Comparison of ENCODE assay signal across 10 mouse cellular contexts in genomic region chr8:54079601-54080000, GRCm38 (mm10). TPM values are rescaled to one million over a fixed set of nuclear protein-coding genes. Genes with fewer than 3 reads are reported as not detected.
A peak's percentile ranks its signal among the peaks of the same experiment; 100 is the strongest.
DNase-seq lines count a peak whose midpoint lies in the region; ATAC-seq and TF ChIP-seq lines count a peak whose summit lies in the region.
"Had no signal": no experiment of that assay in that cellular context is flagged by ENCODE, and none has a peak within 500 bp of the region (broad histone marks: within the 10 kb centered on the region; RNA-seq: fewer than 3 reads in every experiment).

No protein-coding gene starts in this region.

- peak overlapping the region in 1 of 2 experiments; percentile 91; a peak in 2 of 4 replicates for H3K4me3 ChIP-seq in heart, embryonic 14.5 days (ENCODE audit: control insufficient read depth in 1 of 2, insufficient read depth in 1 of 2, low read depth in 1 of 2, low read length in 2 of 2)
- no peak overlapping the region for H3K4me3 ChIP-seq in heart, embryonic 11.5 days (ENCODE audit: low read depth, low read length)
- no peak overlapping the region for H3K4me3 ChIP-seq in midbrain, embryonic 14.5 days (replicated peaks; ENCODE audit: low read depth, low read length)
- H3K4me3 ChIP-seq in midbrain, embryonic 16.5 days (ENCODE audit: low read depth, low read length) = no peak overlapping the region
- H3K4me3 ChIP-seq in stomach, postnatal 0 days (ENCODE audit: low read depth, low read length) = no peak overlapping the region
- no peak overlapping the region for H3K4me3 ChIP-seq in hindbrain, embryonic 10.5 days

- peak; percentile 69 for TF ChIP-seq CTCF in stomach, postnatal 0 days (IDR thresholded peaks at IDR 0.05; ENCODE audit: low read depth)

- no peak for ATAC-seq in heart, embryonic 14.5 days (ENCODE audit: insufficient number of reproducible peaks, insufficient read depth, low FRiP score, low read depth)
- no peak for ATAC-seq in heart, embryonic 11.5 days (replicated peaks; ENCODE audit: insufficient number of reproducible peaks, low FRiP score, low TSS enrichment)
- no peak for ATAC-seq in midbrain, embryonic 14.5 days (ENCODE audit: low FRiP score, low TSS enrichment)
- ATAC-seq in midbrain, embryonic 16.5 days = no peak
- no peak for ATAC-seq in stomach, postnatal 0 days (ENCODE audit: low FRiP score, low TSS enrichment)

- peak overlapping the region; percentile 48 to 92; a peak in 2 of 4 replicates for H3K27ac ChIP-seq in heart, embryonic 14.5 days (replicated peaks in 1 of 2; ENCODE audit: control insufficient read depth in 1 of 2, insufficient read depth in 1 of 2, low read depth in 2 of 2, low read length in 2 of 2)
- no peak overlapping the region for H3K27ac ChIP-seq in heart, embryonic 11.5 days (ENCODE audit: low read depth, low read length)
- H3K27ac ChIP-seq in midbrain, embryonic 14.5 days (replicated peaks; ENCODE audit: low read depth, low read length) = no peak overlapping the region
- H3K27ac ChIP-seq in midbrain, embryonic 16.5 days (ENCODE audit: low read length) = no peak overlapping the region
- H3K27ac ChIP-seq in stomach, postnatal 0 days (replicated peaks) = no peak overlapping the region
- no peak overlapping the region for H3K27ac ChIP-seq in hindbrain, embryonic 10.5 days
- H3K27ac ChIP-seq: macrophage had no signal

- H3K36me3 ChIP-seq in heart, embryonic 14.5 days (ENCODE audit: control insufficient read depth, insufficient read depth, low read length) = no peaks in the 10 kb centered on the region
- no peaks in the 10 kb centered on the region for H3K36me3 ChIP-seq in heart, embryonic 11.5 days (ENCODE audit: control insufficient read depth, insufficient read depth, low read length)
- H3K36me3 ChIP-seq in midbrain, embryonic 14.5 days (ENCODE audit: control insufficient read depth, insufficient read depth, low read length) = no peaks in the 10 kb centered on the region
- no peaks in the 10 kb centered on the region for H3K36me3 ChIP-seq in midbrain, embryonic 16.5 days (ENCODE audit: control insufficient read depth, insufficient read depth, low read length)
- H3K36me3 ChIP-seq in stomach, postnatal 0 days (ENCODE audit: control insufficient read depth, insufficient read depth, low read length) = no peaks in the 10 kb centered on the region
- H3K36me3 ChIP-seq in hindbrain, embryonic 10.5 days = no peaks in the 10 kb centered on the region

- TF ChIP-seq EP300 in stomach, postnatal 0 days (optimal IDR thresholded peaks at IDR 0.05) = no peak

- H3K9ac ChIP-seq in heart, embryonic 14.5 days (ENCODE audit: low read length) = no peak overlapping the region; the same call in 1 of the 2 replicates
- no peak overlapping the region for H3K9ac ChIP-seq in heart, embryonic 11.5 days (ENCODE audit: low read depth, low read length)
- H3K9ac ChIP-seq in midbrain, embryonic 14.5 days (replicated peaks; ENCODE audit: low read length) = no peak overlapping the region
- no peak overlapping the region for H3K9ac ChIP-seq in midbrain, embryonic 16.5 days (ENCODE audit: low read depth, low read length)
- H3K9ac ChIP-seq in stomach, postnatal 0 days (ENCODE audit: low read length) = no peak overlapping the region

- H3K9me3 ChIP-seq in heart, embryonic 14.5 days (ENCODE audit: control insufficient read depth, low read length) = no peaks in the 10 kb centered on the region
- no peaks in the 10 kb centered on the region for H3K9me3 ChIP-seq in heart, embryonic 11.5 days (replicated peaks; ENCODE audit: control insufficient read depth, low read length)
- no peaks in the 10 kb centered on the region for H3K9me3 ChIP-seq in midbrain, embryonic 14.5 days (ENCODE audit: control insufficient read depth, low read length)
- H3K9me3 ChIP-seq in midbrain, embryonic 16.5 days (replicated peaks; ENCODE audit: control insufficient read depth, low read length, poor library complexity, severe bottlenecking) = no peaks in the 10 kb centered on the region
- no peaks in the 10 kb centered on the region for H3K9me3 ChIP-seq in stomach, postnatal 0 days (ENCODE audit: control insufficient read depth, low read length)
- no peaks in the 10 kb centered on the region for H3K9me3 ChIP-seq in hindbrain, embryonic 10.5 days

- peak; percentile 17 for DNase-seq in midbrain, embryonic 14.5 days
- DNase-seq in embryo, embryonic 9.5 days (ENCODE audit: extremely low spot score) = peak; percentile 22
- DNase-seq in stomach, postnatal 0 days (ENCODE audit: low spot score) = no peak
- no peak for DNase-seq in right cerebral cortex, adult 18-20 months
- no peak for DNase-seq in hindbrain, embryonic 10.5 days (ENCODE audit: low spot score)
- DNase-seq: thymus, adult 18-20 months had no signal

- H3K27me3 ChIP-seq in heart, embryonic 14.5 days (ENCODE audit: control insufficient read depth, insufficient read depth, low read length) = no peaks in the 10 kb centered on the region
- no peaks in the 10 kb centered on the region for H3K27me3 ChIP-seq in heart, embryonic 11.5 days (ENCODE audit: control insufficient read depth, insufficient read depth, low read length)
- peaks cover 6% of the 10 kb centered on the region; the same call in 1 of the 2 replicates for H3K27me3 ChIP-seq in midbrain, embryonic 14.5 days (ENCODE audit: control insufficient read depth, insufficient read depth, low read length)
- H3K27me3 ChIP-seq in midbrain, embryonic 16.5 days (ENCODE audit: control insufficient read depth, insufficient read depth, low read depth, low read length) = no peaks in the 10 kb centered on the region
- no peaks in the 10 kb centered on the region for H3K27me3 ChIP-seq in stomach, postnatal 0 days (ENCODE audit: control insufficient read depth, insufficient read depth, low read length)
- H3K27me3 ChIP-seq in hindbrain, embryonic 10.5 days (ENCODE audit: insufficient read depth, poor library complexity, severe bottlenecking) = peaks cover 19% of the 10 kb centered on the region; the same call in 1 of the 2 replicates

- peaks cover 2 to 29% of the 10 kb centered on the region in 2 experiments; a peak in 2 of 4 replicates for H3K4me1 ChIP-seq in heart, embryonic 14.5 days (ENCODE audit: control insufficient read depth in 2 of 2, insufficient read depth in 2 of 2, low read length in 2 of 2)
- H3K4me1 ChIP-seq in heart, embryonic 11.5 days (ENCODE audit: control insufficient read depth, insufficient read depth, low read length) = peaks cover 3% of the 10 kb centered on the region; the same call in 1 of the 2 replicates
- H3K4me1 ChIP-seq in midbrain, embryonic 14.5 days (ENCODE audit: control insufficient read depth, insufficient read depth, low read length) = peaks cover 3% of the 10 kb centered on the region; the same call in 1 of the 2 replicates
- H3K4me1 ChIP-seq in midbrain, embryonic 16.5 days (ENCODE audit: control insufficient read depth, insufficient read depth, low read length) = peaks cover 3% of the 10 kb centered on the region; the same call in 1 of the 2 replicates
- H3K4me1 ChIP-seq in stomach, postnatal 0 days (replicated peaks; ENCODE audit: control insufficient read depth, insufficient read depth) = peaks cover 2% of the 10 kb centered on the region; the same call in 1 of the 2 replicates
- H3K4me1 ChIP-seq in hindbrain, embryonic 10.5 days (replicated peaks) = peaks cover 14% of the 10 kb centered on the region

- peak overlapping the region; percentile 70 for H3K4me2 ChIP-seq in heart, embryonic 14.5 days (ENCODE audit: low read length)
- no peak overlapping the region for H3K4me2 ChIP-seq in heart, embryonic 11.5 days
- no peak overlapping the region for H3K4me2 ChIP-seq in midbrain, embryonic 14.5 days (ENCODE audit: low read length)
- H3K4me2 ChIP-seq in midbrain, embryonic 16.5 days (ENCODE audit: low read length) = no peak overlapping the region
- no peak overlapping the region for H3K4me2 ChIP-seq in stomach, postnatal 0 days (replicated peaks; ENCODE audit: low read depth)

RNA-seq across cellular contexts. Expression of gene Vegfc, which starts 2.2 kb away (rescaled TPM):
- polyA plus RNA-seq in heart, embryonic 14.5 days (2014; fragmentation: Nextera tagmentation; extraction: Ambion mirVana) = 20.2 and 20.4 TPM in 2 replicates
- 13.7 and 14.9 TPM in 2 replicates for polyA plus RNA-seq in heart, embryonic 11.5 days (2014; fragmentation: Nextera tagmentation; extraction: Ambion mirVana)
- 2.4 and 3.1 TPM in 2 replicates for polyA plus RNA-seq in midbrain, embryonic 14.5 days (2014; fragmentation: Nextera tagmentation; extraction: Ambion mirVana)
- polyA plus RNA-seq in midbrain, embryonic 16.5 days (2015; fragmentation: Nextera tagmentation; extraction: Ambion mirVana) = 2.7 and 3.8 TPM in 2 replicates
- 3.1 and 4.2 TPM in 2 replicates for polyA plus RNA-seq in stomach, postnatal 0 days (2015; fragmentation: Nextera tagmentation; extraction: Ambion mirVana)
- 6.3 and 6.8 TPM in 2 replicates for polyA plus RNA-seq in hindbrain, embryonic 10.5 days (2016; fragmentation: Nextera tagmentation; extraction: Ambion mirVana)
- polyA plus RNA-seq: macrophage had no signal

Comparison
In these comparisons a context has a peak if more than half of its experiments do, and no peak if none do; other contexts are left out.
1. H3K27ac ChIP-seq: peak in heart, embryonic 14.5 days (2 of 2); none in heart, embryonic 11.5 days (single experiment), midbrain, embryonic 14.5 days (single experiment), midbrain, embryonic 16.5 days (single experiment), stomach, postnatal 0 days (single experiment) and hindbrain, embryonic 10.5 days (single experiment).
2. DNase-seq: peak in midbrain, embryonic 14.5 days (single experiment) and embryo, embryonic 9.5 days (single experiment); none in stomach, postnatal 0 days (single experiment), right cerebral cortex, adult 18-20 months (single experiment) and hindbrain, embryonic 10.5 days (single experiment).